Mouse (Mus musculus): ENCODE measurements at regions not wholly inside any gene's neighbourhood (a gene's known extent, or its start where the extent isn't known, plus 50 kb on each side); places are given as distances from the start of the nearest gene placed in this dataset.

DNA sequence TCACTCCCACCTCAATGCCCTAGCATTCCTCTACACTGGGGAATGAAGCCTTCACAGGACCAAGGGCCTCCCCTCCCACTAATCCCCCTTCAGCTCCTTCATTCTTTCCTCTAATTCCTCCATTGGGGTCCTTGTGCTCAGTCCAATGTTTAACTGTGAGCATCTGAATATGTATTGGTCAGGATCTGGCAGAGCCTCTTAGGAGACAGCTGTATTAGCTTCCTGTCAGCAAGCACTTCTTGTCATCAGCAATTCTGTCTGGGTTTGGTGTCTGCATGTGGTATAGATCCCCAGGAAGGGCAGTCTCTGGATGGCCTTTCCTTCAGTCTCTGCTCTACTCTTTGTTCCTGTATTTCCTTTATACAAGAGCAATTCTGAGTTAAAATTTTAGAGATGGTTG lies 426.8 kb upstream of the 2610001J05Rik start:
- no peak for DNase-seq (ENCODE audit: low spot score)

DNA sequence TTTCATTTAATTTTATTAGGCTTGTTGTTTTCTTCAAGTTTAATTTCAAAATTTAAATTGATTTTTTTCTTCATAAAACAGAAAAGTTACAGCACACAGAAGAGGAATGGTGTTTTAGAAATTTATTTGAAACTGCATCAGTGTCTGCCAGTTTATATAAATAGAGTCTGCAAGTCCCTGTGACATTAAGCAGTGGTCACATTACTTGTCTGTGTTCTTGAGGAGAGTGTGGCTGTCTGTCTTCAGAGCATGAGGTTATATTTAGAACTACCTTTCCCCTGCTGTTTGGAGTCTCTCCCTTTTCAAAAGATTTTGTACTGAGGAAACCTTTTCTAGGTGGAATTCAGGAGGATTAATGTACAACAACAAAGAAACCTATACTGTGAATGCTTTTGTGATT lies 426.1 kb upstream of the 2610001J05Rik start:
- peak; percentile 9 for DNase-seq (ENCODE audit: low spot score)

DNA sequence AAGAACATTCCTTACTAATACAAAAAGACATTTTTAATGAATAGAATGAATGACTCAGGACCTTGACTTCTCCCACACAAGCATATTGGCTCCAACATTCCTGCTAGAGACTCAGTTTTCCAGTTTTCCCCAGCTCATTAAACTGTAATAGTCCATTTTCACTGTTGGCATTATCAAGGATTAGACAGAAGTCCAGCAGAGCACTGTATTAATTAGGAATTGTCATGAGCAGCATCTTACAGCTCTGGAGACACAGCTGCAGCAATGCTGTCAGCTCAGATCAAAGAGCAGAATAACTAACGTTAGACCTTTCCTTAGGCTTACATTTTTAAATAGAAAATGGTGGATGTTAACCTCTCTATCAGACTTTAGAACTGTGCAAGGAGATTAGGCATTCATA lies 419.5 kb upstream of the 2610001J05Rik start:
- no peak for DNase-seq (ENCODE audit: low spot score)

DNA sequence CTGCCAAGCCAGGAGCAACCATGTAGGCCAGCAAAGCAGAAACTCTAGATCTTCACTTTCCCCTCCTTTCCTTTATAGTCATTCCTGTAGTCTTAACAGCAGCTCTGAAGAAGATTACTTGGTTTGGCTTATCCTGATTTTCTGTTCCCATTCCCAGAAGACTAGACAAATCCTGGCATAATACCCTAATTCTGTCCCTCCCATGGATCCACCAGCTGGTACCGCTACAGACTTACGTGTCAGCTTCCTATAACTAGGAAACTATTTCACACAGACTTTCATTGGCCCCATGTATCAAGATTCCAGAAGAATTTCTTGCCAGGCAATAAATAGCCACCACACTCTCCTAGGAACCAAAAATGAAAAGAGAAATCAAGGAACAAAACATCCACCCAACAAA lies 410.2 kb upstream of the 2610001J05Rik start:
- DNase-seq (ENCODE audit: low spot score): no peak

DNA sequence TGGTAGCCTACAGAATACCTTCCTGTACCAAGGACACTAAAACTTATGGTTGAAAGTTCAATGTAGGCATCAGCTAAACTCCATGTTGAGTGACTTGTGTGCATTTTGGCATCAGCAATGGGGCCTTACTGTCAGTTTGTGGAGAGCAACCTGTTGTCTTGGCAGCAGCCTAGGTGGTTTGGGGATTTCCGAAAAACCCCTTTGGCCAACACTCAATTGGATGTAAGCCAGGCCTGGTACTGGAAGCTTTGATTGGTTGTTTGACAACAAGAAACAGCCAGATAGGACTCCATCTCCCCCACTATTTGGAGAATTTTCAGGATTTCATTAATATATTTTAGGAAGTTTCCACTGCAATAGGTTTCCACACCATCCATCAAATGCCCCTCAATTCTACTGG lies 390.6 kb upstream of the 2610001J05Rik start:
- DNase-seq (ENCODE audit: low spot score): no peak

DNA sequence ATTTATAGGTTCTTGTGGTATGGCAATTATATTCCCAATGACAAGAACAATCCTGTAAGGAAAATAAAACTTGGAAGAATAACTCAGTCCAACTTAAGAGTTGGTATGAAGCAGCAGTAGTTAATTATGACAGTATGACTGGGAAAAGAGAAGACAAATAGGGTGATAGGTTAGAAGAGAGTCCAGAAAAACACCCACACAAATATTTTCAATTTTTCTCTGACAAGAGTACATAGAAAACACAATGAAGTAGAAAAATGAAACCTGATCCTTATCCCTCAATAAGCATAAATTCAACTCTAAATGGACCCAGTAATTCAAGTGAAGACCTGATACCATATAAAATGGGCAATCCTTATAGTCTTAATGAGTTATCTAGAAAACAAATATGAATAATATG lies 369.0 kb upstream of the 2610001J05Rik start:
- no peak for DNase-seq (ENCODE audit: low spot score)

DNA sequence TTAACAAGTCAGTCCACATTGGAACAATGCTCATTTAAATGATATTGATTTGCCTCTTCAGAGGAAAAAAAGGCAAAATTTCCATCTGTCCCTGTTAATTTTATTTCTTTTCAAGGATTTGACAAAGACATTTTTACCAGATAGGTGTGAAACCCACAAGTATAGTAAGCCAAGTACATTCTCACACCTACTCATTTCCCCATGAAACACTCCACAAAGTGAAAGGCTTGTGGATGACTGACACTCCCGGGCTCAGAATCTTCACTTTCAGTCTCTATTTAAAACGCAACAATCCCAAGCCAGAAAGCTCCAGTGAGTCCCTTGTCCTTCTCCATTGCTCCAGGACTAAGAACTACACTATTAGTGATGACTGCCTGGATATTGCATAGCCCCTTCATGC lies 367.8 kb upstream of the 2610001J05Rik start:
- no peak for DNase-seq (ENCODE audit: low spot score)

DNA sequence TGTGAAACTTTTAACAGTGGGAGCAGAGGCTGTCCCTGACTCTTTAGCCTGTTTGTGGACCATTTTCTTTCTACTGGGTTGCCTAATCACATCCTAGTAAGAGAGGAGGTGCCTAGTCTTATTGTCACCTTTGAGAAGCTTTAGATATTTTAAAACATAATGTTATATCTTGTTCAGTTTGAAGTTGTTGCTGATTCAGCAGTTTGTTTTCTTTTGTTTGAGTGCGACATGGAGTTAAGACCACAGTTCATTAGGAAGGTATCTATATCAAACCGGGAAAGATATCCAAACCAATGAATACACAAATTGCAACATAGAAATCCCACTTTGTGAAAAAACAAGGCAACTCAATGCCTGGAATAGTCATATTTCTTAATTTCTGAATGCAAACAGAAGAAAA lies 359.5 kb upstream of the 2610001J05Rik start:
- no peak for DNase-seq (ENCODE audit: low spot score)

DNA sequence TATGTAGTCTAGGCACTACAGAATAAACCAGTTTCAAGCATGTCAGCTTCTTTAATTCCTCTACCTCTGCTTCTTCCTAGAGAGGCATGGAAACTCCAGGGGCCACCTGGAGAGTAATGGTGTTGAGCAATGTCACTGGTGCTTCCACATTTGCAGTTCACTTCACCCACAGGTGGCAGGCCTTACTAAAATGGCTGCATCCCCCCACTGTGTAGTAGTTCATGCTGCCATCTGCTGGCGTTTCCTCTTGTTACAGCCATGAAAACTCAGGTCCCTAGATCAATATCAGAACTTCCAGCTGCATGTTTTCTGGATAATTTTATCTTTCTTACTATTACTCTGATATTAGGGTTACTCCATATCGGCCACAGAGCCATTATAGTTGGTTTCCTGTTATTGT lies 336.2 kb upstream of the 2610001J05Rik start:
- no peak for DNase-seq (ENCODE audit: low spot score)

DNA sequence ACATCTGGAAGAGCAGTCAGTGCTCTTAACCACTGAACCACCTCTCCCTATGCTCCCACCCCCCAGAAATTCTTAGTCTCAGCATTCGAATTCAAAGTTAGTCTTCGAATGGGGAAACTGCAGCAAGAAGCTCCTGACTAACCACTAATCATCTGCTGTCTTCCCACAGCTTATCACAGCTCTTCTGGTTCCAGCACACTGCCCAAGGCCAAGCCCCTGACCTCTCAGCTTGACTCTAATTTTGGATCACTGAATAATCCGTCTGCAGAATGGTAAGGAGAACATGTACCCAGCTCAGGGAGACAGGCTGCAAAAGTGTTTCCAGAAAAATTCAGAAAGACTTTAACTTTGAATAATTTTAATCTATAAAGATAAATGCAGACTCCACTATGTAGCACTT lies 325.8 kb upstream of the 2610001J05Rik start:
- DNase-seq (ENCODE audit: low spot score): no peak

DNA sequence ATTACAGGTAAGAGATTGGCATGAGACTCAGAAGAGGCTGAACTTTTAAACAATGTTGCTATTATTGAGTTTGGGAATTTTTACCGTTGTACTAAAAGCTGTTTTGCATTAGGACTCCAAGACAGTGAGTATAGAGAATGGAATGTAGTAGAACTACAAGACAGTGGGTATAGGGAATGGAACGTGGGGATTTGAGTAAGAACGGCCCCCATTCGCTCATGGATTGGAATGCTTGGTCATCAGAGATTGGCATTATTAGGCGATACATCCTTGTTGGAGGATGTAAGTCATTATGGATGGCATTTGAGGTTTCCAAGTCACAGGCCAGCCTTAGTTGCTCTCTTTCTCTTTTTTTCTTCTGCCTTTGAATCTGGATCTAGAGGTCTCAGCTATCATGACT lies 324.0 kb upstream of the 2610001J05Rik start:
- DNase-seq (ENCODE audit: low spot score): no peak

DNA sequence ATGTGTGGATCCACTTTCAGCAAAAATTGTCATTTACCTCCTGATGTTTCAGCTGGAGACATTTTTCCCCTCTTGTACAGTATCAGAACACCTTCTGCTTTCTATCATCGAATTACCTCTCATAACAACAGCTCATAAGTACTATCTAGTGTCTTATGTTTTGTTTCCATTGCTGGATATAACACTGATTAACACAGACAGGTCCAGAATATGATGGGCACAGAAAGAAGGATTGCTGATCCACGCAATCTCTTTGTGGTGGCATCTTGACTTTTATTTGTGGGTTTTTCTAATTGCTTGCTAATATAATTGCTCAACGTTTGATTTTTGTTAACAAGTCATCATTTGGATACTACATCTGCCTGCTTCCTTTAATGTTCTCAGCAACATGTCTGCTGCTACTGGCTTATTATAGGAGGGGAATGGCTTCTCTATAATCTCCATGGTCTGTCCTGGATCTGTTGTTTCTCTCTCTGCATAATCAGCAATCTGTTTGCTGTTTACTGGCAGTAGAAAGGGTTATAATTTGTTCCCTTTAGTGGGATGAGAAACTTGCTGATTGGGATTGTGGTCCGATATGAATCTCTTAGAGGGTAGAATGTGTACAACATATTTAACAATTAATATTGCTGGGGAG lies 320.2 kb upstream of the 2610001J05Rik start:
- no peak for DNase-seq (ENCODE audit: low spot score)

DNA sequence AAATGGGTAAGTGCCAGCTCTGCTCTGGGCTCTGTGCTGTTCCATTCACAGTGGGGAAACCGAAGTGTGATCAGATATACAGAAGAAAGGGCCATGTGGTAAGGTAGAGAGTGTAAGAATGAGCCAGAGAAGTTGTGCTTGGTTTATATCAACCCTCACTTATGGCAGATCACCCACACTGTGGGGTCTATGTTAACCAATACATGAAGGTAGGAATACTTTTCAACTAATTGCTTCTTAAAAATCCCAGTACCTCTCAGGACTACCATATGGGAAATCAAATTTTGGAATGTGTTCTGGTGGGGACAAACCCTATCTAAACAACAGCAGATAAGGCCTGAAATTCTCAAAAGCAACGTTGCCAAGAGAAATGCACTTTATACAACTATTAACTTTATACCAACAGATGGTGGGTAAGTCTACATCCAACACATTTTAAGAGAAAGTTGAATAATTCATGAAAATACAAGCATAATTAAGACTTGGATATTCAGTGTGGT lies 314.7 kb upstream of the 2610001J05Rik start:
- DNase-seq (ENCODE audit: low spot score): no peak

DNA sequence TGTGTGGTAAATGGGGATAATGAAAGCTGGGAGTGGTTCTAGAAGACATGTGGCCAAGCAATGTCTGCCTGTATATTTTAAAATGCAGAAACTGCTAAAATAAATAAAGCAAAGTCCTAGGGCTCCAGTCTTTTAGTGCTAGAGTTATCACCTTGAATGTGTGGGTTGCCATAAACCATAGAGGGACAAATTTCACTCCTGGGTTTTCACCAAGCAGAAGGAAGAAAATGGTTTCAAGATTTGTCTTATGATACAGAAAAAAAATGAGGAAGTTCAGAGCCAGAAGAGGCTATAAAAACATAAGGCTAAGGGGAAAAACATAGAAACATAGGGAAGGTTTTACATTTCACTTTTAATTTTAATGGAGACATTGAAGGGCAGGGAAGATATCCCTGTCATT lies 276.1 kb upstream of the 2610001J05Rik start:
- no peak for DNase-seq (ENCODE audit: low spot score)

DNA sequence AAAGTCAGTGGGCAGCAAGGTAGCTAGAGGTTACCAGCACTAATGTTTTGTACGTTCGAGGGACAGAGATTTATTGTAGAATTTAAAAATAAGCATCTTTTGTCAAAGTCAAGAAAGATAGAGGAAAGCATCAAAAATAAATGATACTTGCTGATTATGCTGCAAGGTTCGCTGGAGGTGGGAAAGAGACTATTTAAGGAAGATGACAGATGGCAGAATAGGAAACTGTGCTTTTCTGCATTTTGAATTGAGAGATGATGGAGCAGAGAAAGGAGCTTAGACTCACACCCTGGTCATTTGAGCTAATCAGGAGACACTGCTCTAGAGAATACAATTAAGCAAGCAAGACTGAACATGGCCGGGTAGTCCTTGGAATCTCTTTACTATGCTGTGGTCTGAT lies 275.1 kb upstream of the 2610001J05Rik start:
- no peak for DNase-seq (ENCODE audit: low spot score)

DNA sequence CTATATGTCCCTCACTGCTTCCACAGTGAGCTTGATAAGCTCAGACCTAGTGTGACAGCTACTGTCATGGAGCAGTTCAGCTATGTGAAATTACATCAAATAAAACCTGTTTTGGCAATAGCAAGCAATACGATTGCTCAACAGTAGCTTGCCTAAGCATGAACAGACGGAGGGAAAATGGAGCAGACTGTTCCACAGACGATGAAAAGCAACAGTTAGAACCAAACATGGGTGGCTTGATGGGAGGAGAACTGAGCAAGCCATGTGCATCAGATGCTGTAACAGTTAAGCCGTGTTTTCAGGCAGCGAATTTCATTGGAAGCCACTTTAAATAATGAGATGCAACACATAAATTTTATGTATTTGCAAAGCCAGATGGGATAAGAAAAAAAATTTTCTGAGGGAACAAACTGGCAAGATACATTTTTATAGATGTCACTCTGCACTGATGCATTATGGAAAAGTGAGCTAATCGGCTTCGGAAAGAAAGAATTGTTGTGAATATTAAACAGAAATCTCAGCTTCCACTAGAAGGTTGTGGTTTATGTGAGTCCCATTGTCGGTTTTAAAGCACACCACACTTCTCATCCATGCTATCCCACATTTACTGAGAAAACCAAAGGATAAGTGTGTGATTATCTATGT lies 270.9 kb upstream of the 2610001J05Rik start:
- DNase-seq (ENCODE audit: low spot score): no peak

DNA sequence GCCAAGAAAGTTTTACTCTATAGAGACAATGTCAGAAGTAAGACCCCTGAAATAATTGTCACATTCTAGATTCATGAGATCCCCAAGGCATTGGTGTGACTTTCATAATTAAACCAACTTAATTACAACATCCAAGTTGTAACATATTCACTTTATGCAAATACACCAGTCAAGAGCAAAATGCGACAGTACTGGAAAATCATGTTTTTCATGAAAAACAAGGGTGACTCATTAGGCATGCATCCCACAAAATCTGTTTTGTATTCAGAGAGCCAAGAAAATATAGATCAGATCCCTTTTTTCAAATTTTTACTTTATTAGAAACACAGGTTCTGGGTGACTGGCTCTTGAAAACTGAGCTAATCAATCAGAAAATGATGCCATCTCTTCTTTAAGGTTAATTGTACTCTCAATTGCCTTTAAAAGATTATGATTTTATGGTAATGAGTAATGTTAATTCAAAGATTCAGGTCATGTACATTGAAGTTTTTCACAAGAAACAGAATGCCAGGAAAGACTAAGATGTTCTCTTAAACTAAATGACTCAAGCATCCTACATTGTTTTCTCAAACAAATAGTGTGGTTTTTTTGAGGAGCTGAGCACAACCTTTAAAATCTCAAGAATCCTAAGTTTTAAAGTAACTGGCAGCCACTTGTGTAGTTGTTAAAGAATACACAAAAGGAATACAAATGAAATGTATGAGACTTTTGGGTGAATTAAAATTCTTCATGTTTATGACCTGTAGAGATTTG lies 259.2 kb upstream of the 2610001J05Rik start:
- DNase-seq (ENCODE audit: low spot score): no peak

DNA sequence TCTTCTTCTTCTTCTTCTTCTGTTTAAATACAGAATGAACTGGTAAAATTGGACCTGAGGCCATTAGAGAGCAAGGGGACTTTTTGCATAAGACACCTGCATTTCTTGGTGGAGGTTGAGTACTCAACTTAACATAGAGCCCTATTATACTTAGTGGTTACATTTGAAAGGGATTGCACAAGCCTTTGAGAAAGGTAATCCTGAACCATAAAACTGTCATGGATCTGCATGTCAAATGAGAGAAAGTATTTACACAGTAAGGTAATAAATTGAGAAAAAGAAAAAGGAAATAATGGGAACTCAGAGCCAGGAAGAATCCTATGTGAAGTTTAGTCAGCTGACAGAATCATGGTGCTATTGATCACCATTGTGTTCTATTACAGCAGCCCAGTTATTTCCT lies 258.1 kb upstream of the 2610001J05Rik start:
- DNase-seq (ENCODE audit: low spot score): no peak

DNA sequence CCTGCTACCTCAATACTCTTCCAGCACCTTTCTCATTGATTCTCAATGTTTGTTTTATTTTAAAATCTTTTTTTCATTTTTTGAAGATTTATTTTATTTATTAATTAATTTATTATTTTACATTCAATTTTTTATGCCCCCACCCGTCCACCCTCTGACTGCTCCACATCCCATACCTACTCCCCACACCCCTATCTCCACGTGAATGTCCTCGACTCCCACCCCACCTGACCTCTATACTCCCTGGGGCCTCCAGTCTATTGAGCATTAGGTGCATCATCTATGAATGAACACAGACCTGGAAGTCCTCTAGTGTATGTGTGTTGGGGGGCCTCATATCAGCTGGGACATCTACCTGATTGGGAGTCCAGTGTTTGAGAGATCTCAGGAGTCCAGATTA lies 251.0 kb upstream of the 2610001J05Rik start:
- no peak for DNase-seq (ENCODE audit: low spot score)

DNA sequence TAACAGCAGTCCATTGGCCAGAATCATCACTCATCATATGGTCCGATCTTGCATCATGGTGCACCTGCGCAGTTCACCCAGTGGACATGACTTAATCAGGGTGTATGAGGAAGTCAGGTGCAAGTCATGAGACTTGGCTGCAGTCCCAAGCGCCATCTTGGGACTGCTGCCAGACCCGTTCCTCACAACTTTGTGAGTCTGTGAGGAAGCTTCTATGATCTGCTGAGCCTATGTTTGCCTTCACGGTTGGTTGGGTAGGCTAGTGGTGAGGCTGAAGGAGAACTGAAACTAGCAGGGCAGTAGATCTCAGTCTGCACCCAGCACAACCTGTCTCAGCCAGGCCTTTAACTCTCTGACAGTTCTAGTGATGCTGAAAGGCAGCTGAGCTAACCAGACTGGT lies 250.2 kb upstream of the 2610001J05Rik start:
- DNase-seq (ENCODE audit: low spot score): no peak

DNA sequence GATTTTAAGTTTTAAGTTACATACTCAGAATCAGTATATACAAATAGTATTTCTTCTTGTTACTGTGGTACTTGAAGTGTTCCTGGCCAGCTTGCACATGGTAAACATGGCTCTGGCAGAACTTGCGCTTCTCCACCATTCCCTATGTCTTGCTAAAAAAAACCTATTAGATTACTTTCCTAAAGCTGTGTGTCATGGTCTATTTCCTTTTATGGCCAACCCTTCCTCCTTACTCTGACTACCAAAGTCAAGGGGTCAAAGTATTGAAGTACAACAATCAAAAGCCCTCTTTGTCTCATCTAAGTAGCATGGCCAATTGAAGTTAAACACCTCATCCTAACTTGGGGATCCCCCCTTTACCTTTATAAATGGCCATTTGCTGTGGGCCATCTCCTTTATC lies 223.6 kb upstream of the 2610001J05Rik start:
- DNase-seq (ENCODE audit: low spot score): no peak

DNA sequence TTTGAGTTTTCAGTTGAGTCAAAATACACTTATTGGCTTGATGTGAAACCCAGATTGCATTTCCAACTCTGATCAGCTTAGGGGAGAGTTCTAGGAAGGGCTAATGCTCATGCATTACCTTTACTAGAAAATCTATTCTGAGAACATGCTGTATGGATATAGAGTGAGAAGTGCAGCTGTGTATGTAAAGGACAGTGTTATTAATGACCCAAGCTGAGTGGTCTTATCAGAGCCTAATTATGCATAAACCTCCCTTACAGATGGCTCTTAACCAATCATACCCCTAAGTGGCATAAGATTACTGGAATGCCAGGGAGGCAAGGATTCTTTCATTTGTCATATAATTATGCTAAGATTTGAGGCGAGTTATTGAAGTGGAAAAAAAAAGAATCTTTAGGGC lies 210.6 kb upstream of the 2610001J05Rik start:
- no peak for DNase-seq (ENCODE audit: low spot score)

DNA sequence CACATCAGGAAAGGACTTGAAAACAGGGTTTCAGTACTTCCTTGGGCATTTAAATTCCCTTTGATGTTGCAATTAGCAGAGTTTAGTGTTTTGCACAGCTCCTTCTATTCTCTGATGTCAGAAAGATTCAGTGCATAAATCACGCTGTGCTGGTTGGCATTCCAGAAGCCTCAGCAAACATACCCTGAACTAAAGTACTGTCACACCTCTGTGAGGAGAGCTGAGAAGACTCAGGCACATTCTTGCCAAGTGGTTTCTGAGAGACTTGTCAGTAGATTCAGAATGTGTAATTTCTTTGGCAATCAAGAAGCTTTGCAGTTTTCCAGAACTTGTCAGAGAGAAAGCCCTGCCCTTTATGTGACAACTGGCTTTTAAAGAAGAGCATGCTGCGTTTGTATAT lies 192.4 kb upstream of the 2610001J05Rik start:
- DNase-seq (ENCODE audit: low spot score): no peak
